Mouse (Mus musculus) cerebellum, adult 11-12 months (tissue): ENCODE data around the gene Kat14.
"Not testable (repeated sequence)": the region's sequence is repeated elsewhere in the genome, so short reads cannot be mapped to it uniquely, and the experiment has no call there.

Experiments used
- DNase-seq: peaks from one replicate; pipeline ENCODE4 v3.0.0; 2022

Gene Kat14

DNA sequence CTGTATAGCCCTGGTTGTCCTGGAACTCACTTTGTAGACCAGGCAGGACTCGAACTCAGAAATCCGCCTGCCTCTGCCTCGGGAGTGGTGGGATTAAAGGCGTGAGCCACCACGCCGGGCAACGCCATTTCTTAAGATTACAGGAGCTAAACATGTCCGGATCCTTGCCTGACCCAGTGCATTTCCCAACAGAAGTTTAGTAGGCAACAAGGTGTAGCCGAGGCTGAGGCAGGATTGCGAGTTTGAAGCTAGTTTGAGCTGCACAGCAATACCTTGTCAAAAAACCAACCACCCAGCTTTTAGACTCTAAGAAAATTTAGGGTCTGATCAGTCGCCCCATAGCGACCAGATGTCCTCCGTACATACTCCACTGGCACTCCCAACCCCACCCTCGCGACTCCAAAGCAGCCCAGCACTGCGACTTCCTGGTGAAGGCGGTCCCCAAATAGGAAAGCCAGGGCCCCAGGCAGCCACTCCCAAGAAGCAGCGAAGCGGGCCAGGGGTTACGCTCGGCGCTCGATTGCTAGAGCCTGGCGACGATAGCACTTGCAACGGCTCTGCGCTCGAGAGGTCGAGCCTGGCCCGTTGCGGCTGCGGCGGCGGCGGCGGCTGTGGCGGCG lies at the start of gene Kat14, which contains the start of gene Pet117:
Kat14 (plus strand) TSS at position 584 of the 620 bp plus-strand sequence.
Pet117 (plus strand) TSS at position 597 of the 620 bp plus-strand sequence.
- DNase-seq = peak; percentile 90

- no peak for DNase-seq
Measured at GRCm38 (mm10) chr2:144324218-144324617, 44.6 kb upstream of the Kat14 start.

DNA sequence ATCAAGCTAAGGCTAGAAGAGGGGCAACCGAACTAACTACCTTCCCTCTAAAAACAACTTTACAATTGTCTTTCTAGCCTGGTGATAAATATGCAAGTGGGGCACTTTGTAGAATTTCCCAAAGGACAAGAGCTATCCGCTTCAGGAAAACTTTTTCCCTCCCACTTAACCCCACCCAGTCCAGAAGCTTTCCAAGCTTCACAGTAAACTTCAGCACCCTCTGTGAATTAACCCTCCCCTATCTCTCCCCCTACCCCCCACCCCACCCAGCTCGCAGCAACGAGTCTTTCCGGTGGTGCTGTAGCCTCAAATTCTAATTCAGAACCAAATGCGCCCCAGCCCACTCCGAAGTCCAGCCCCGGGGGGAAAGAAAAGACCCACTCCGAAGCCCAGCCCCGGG lies 39.3 kb upstream of the Kat14 start:
- DNase-seq = no peak

DNA sequence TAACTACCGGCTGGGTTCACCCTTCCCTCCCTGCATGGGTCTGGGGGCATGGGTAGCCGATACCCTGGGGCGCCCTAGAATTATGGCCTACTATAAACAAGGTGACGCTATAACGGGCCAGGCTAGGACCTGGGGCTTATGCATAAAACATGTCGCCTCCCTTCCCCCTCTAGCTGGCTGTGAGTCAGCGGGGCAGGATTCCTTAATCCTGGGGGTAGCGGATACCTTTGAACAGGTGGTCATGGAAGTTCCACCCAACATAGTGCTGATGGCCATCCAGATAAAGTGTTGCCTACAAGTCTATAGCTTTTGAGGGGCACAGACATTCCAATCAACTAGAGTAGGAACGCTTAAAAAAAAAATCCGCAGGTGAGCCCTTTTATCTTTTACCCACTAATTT lies 38.8 kb upstream of the Kat14 start:
- DNase-seq = no peak

DNA sequence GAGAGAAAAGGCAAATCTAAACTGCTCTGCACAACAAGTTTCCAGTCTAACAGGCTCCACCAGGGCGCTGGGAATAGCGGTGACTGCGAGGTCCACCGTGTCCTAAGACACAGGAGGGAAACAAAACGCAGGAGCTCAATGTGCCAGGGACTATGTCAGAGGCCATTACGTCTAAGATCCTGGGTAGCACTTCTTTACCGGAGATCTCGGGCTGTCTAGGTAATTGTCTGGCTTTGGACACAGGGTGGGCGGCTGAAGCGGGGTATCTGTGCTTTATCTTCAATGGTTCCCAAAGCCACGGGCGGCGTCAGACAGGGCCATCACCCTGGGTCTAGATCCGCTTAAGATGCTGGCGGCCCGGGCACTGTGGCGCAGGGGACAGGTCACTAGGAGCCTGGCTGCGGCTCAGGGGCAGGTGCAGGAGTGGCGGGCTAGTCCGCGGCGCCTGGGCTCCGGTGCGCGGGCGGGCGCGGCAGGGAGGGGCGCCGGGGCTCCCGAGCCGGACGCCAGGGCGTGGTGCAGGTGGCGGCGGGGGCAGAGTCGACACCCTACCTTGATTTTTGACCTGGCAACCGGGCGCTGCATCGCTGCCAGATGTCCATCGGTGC lies 38.3 kb upstream of the Kat14 start:
- no peak for DNase-seq

GRCm38 (mm10) chr2:144330960-144331371 lies 37.8 kb upstream of the Kat14 start:
- DNase-seq = peak; percentile 7

DNA sequence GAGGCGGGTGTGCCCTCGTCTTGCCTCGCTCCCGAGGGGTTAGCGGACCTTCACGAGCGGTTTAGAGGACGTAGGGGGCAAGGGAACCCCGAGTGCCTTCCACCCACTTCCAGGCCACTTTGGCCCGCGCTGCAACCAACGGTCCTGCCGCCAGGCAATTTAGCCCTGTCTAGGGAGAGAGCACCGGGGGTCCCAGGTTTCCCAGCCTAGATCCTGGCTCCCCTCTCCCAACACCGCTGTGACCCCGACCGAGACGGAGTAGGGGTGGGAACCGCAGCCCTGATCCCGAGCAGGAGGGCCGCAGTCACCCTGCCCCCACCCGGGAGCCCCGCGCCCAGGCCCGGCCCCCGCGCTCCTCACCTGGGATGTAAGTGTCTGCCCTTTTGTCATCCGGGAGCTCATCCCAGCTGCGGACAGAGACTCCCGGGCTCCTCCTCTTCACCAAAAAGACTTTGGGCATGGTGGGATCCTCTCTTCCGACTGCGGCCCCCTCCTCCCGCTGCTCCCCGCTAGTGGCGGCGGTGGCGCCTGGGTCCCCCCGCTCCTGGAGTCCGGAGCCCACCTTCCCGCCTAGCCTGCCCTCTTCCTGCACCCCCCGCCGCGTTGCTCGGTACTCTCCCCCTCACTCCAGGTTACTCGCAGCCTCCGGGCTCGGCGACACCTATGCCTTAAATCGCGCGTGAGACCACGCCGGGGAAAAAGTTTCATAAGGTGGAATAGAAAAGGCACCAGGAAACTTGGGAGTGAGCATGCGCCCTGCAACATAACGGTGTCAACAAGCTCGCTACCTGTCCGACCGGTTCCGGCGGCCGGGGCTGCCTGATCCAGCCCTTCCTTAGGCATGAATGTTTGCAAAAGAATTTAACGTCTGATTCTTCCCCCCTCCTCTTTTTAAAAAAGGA lies 37.1 kb upstream of the Kat14 start, which contains the start of gene Ovol2:
Ovol2 (minus strand) TSS at position 746 of the 902 bp plus-strand sequence.
- peak; percentile 6 for DNase-seq

- DNase-seq = no peak
Measured at GRCm38 (mm10) chr2:144332486-144332885, 36.3 kb upstream of the Kat14 start.

DNA sequence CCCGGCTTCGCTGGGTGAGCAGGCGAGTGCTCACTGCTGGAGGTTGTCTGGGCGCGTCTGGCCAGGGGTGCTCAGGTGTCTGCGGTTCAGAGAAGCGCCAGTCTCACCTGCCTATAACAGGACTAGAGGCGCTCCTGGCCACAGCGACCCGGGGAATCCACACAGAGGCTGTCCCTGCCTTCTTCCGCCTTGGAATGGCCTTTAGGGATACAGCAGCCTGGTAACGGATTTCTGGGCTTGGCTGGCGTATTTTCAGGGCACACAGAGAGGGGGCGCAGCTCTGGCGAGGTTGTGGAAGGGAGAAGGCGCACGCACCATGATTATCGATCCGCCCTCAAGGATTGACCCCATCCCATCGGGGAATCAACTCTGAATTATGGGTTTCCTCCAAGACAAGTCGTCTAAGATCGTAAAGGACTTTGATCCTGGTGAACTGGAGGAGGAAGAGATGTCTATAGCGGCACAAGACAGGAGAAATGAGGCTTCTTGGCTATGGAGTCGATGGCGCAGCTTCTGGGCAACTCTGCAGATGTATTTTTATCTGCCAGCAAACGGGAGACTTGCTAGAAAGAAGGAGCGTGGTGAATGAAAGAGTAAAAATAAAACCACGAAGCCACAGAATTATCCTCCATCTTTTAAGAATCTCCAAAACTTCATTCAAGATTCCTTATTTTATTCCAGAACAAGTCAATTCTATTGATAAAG lies 35.5 kb upstream of the Kat14 start:
- no peak for DNase-seq

GRCm38 (mm10) chr2:144337230-144337629 lies 31.6 kb upstream of the Kat14 start:
- DNase-seq = no peak

DNA sequence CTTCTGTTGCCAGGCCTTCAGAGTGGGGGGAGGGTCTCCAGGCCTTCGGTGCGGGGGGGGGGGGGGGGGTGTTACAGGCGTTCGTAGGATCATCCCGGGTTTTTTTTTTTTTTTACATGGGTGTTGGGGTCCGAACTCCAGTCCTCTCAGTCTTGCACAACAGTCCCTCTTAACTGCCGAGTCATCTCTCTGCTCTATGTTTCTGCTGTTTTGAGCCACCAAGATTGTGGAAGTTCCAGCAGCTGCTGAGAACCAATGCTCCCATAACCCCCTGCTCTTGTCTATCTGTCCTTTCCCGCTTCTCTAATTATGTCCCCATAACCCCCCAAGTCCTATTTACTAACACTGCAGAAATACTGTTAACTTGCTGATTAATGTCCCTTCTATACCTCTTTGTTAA lies 31.1 kb upstream of the Kat14 start:
- DNase-seq = no peak

DNA sequence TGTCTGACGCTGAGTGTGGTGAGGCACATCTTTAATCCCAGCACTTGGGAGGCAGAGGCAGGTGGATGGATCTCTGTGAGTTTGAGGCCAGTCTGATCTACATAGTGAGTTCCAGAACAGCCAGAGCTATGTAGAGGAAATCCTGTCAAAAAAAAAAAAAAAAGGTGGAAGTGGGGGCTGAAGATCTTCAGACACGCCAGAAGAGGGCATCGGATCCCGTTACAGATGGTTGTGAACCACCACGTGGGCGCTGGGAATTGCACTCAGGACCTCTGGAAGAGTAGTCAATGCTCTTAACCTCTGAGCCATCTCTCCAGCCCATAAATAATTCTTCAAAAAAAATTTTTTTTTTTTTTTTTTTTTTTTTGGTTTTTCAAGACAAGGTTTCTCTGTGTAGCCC lies 30.6 kb upstream of the Kat14 start:
- DNase-seq = not testable (repeated sequence)

GRCm38 (mm10) chr2:144343158-144343557 lies 25.6 kb upstream of the Kat14 start:
- DNase-seq = no peak

DNA sequence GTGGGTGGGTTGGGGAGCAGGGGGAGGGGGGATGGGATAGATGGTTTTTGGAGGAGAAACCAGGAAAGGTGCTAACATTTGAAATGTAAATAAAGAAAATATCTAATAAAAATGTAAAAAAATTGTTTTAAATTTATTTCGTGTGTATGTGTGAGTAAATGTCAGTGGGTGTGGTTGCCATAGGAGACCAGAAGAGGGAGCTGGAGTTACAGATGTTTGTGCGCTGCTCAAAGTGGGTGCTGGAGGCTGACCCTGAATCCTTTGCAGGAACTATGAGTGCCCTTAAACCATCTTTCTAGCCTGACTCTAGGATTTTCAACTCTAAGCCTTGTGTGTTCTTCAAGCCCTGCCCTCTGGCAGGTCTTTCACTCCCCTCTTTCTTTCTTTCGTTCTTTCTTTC lies 20.3 kb upstream of the Kat14 start:
- DNase-seq = no peak

DNA sequence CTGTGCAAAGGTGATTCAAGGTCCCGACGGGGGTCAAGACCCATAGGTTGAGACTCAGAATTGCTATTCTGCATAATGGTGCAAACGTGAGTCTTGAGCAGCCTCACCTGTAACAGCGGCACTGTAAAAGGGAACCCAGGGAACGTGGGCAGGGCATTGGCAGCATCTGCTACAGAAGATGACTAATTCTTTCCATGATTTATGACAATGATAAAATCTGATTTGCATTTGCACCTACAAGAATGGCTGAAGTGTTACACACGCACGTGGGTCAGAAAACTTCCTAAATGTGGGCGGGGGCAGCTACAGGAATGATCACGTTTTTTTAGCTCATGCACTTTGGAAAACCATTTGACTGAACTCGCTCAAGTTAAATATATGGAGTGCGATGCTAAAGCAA lies 15.9 kb upstream of the Kat14 start:
- no peak for DNase-seq

- DNase-seq = no peak
Measured at GRCm38 (mm10) chr2:144369020-144369421, 238 bp downstream of the Kat14 start.

DNA sequence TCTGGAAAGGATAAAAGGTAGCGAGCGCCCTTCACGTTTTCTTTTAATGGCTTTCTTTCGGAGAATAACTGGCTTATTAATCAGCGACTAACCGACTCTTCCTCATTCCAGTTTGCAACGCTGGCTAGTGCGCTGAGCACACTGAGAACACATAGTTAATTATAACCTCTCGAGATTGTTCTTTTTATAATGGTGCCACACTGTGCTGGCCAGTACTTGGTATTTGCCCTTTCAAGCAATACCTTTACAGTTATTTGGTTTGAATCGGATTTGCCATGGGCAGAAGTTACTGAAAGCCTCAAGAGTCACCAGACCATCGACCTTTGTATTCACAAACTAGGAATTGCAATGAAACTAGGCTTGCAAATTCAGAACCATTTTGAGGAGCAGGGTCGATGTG lies 728 bp downstream of the Kat14 start:
- no peak for DNase-seq

DNA sequence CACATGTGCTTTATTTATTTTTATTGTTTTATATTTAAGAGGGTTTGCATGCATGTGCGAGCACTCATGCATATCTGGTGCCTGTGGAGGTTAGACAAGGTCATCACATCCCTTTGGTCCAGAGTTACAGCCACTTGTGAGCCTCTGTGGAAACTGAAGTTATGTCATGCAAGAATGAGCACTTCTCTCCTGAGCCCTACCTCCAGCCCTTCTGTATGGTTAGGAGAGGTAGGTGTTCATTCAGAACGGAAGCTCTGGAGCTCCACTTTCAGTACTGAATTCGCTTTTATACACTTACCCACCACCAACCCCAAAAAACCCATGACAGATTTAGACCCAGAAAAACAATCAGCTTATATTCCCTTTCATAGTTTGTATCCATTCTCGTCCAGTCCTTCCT lies 2.8 kb downstream of the Kat14 start:
- DNase-seq = no peak

GRCm38 (mm10) chr2:144373063-144373462 lies 4.3 kb downstream of the Kat14 start:
- no peak for DNase-seq

GRCm38 (mm10) chr2:144375063-144375703 lies 6.4 kb downstream of the Kat14 start:
- DNase-seq = no peak

DNA sequence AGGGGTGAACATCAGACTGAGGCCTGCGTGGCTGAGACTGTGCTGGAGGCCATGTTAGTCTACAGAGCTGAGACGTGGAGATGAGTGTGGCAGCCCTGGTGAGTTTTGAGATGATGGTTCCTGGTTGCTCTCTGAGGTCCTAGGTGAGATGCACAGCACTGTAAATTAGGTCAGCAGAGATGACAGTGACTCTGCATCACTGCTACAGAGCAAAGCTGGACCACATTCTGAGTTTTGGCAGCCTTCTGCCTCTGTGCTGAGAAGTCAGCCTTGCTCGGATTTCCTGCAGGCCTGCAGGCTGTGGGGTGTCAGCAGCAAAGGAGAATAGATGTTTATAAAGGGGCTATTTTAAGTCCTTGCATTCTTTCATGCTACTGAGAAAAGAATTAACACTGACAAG lies 12.5 kb downstream of the Kat14 start:
- DNase-seq = peak; percentile 71

DNA sequence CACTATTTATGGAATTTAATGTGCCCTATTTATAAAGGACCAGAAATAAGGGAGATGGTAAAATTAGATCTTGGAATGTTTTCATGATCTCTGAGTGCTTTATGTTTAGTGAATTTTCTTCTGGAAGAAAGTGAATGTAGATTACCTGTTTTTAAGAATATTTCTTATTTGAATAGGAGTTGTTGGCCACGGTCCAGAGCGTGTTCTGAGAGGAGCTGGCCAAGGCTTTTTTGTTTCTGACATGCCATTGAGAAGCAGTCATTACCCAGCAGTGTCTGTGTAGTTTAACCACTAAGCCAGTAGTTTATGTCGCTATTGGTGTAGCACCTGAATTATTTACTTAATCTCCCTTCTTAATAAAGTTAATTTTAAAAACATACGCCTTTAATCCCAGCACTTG lies 13.0 kb downstream of the Kat14 start:
- DNase-seq = no peak
